Mouse (Mus musculus) heart, postnatal 36 days (tissue): Measurements from ENCODE around the gene Rfx4. TPM values are rescaled to one million over a fixed set of nuclear protein-coding genes. Genes with fewer than 3 reads are reported as not detected.

Source experiments
- DNase-seq, 2 experiments: peaks; one replicate each; pipeline ENCODE4 v3.0.0; 2021 to 2022
- intact Hi-C: fragments of 180-260 bp; cut with DNase I; formaldehyde crosslinking; loops from one replicate; pipeline ENCODE4 v1.15.1; 2025
- total RNA-seq, 2 experiments: library from RNA; stranded (reverse); gene quantifications; 2 replicates each; pipeline ENCODE4 v1.2.3; 2021

Rfx4 gene
- total RNA-seq, 2 experiments from 2014 or later = 0.08 TPM; not detected in 1

DNA sequence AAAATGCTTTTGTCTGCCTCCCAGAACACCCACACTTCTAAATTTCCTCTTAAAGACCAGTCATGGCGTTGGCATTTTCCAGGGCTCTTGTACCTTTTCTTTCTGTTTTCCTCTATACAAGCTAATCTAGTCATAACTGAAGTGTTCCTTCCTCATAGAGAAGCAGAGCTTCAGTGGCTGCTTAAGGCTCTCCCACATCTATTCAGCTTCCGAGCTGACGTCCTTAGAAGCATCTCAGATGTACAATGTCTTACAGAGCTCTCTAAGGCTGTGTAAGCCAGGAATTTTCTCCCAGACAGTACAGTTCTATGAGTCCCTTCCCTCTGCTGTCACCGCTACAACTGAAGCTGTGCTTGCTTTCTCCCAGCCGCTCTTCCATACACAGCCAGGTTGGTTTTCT lies 183.0 kb downstream of the Rfx4 start:
- DNase-seq = no peak
- intact Hi-C loops = no loop called here

DNA sequence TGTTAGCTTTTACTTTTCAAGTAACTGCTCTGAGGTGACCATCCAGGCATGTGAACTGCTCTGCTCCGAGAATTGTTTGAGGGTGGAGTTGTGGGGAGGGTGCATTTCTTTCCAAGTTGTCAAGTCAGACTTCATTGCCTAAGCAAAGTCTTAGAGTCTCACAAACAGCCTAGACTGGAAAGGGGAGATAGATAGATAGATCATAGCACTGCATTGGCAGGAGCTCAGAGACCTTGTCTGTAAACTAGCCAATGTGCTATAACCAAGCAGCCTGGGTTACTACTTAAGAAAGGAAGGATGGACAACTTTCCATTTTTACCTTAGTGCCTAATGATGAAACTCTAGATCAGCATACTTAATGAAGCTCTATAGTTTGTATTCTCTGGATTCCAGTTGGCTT lies 184.5 kb downstream of the Rfx4 start:
- DNase-seq = no peak
- intact Hi-C loops = loop anchor here (2.0 kb wide), 1 partner anchor 20 kb away; no protein-coding TSS in a partner anchor

GRCm38 (mm10) chr10:84945692-84946091 lies 189.8 kb downstream of the Rfx4 start:
- DNase-seq = no peak
- intact Hi-C loops = no loop called here

DNA sequence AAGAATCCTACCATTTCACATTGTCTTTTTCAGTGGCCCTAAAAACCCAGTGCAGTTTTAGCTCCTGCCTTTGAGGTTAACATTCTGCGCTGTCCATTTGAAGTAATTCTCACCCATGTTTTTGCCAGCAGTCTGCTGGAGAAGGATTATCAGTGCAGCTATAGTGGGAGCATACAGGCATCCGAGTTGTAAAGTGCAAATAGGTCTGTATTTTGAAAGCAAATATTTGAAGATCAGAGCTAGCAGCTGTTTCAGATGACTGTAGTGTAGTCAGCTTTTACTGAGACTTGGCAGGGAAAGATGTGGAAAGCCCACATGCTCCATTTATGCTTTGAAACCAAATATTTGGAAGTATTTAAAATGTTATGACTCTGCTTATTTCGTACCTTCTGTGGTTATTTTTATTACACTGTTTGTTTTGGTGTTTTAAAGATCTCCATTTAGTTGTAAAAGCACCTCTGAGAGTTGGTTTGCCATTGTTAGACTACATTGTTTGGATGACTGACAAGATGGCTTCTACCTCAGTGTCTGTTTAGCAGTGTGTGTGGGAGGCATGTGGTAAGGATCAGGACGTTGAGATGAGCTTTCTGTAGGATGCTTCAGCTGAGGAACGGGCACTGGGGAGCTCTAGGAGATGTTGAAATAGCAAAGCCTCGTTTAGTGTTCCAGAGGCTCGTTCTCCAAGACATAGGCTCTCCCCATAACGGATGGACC lies 193.3 kb downstream of the Rfx4 start:
- no peak for DNase-seq
- intact Hi-C loops = no loop called here

GRCm38 (mm10) chr10:84949684-84950010 lies 193.8 kb downstream of the Rfx4 start:
- intact Hi-C loops = no loop called here
- no peak for DNase-seq

DNA sequence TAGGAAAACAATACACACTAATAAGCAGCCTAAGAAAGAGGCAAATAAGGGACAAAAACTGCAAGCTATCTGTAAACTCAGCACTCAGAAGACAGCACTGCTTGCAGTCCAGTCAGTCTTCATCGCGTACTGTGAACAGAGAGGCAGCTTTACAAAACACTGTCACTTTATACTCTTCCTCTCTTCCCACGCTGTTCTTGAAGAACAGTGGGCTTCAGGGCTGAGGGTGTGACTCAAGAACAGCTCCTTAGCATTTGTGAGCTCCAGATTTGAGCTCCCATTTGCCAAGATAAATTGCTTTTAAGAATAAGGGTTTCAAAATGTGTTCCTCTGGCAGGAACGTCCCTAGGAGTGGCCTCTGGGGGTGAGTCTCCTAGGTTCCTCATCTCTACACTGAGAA lies 194.5 kb downstream of the Rfx4 start:
- intact Hi-C loops = no loop called here
- no peak for DNase-seq

DNA sequence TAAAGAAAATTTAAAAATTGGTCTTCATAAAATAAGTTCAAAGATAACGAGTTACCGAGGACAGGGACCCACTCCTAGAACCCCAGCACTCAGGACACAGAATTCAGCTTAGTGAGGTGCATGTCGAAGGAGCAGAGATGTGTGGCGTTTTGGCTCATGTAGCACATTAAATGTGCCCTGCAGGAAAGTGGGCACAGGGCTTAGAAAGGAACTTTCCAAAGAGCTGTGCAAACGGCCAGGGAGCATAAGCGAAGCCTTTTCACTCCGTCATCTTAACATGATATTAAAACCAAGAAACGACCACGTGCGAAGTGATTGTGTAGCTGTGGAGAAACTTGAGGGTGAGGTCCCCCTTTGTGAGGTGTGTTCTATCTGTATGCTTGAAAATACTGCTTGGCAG lies 198.4 kb downstream of the Rfx4 start:
- DNase-seq = no peak
- intact Hi-C loops = no loop called here

Other genes with a start within 250 kb of the Rfx4 start
- gene Ckap4, start 222.0 kb upstream of the Rfx4 start, total RNA-seq = 10 to 100 TPM; 28.4 to 32.0 TPM
- 100 to 1,000 TPM; 131 to 192 TPM for gene Tcp11l2, start 179.4 kb upstream of the Rfx4 start, total RNA-seq
- 10 to 100 TPM; 13.1 to 13.9 TPM for gene Polr3b, start 133.8 kb upstream of the Rfx4 start, total RNA-seq
- gene Ric8b, start 161.6 kb downstream of the Rfx4 start, total RNA-seq = 10 to 100 TPM; 35.5 to 40.9 TPM